Mouse (Mus musculus) limb, embryonic 14.5 days (tissue): ENCODE measurements at regions not wholly inside any gene's neighbourhood (a gene's known extent, or its start where the extent isn't known, plus 50 kb on each side); places are given as distances from the start of the nearest gene placed in this dataset.

Experiments
- ATAC-seq: fragments of 200-750 bp; cut with Nextera tagmentation; 2 replicates; pipeline ENCODE4 v1.8.0; 2017; ENCODE audit warnings: low read depth, moderate number of reproducible peaks, moderate TSS enrichment; ENCODE audit not compliant: low FRiP score
- DNase-seq: peaks from one replicate; pipeline ENCODE4 v3.0.0-alpha.2; 2015; ENCODE audit warnings: low spot score
- H3K27ac ChIP-seq: fragments of 300-500 bp; sonication (generic); replicated peaks from 2 replicates; pipeline ENCODE4 v1.5.1; 2014; ENCODE audit warnings: low read depth, mild to moderate bottlenecking, low read length, moderate library complexity, mixed read lengths
- H3K27me3 ChIP-seq: fragments of 300-500 bp; sonication (generic); 2 replicates; pipeline ENCODE4 v1.6.1; 2014; ENCODE audit warnings: low read length, mixed read lengths; ENCODE audit not compliant: control insufficient read depth, insufficient read depth
- H3K36me3 ChIP-seq: fragments of 300-500 bp; sonication (generic); 2 replicates; pipeline ENCODE4 v1.6.1; 2014; ENCODE audit warnings: mild to moderate bottlenecking, low read length, moderate library complexity, mixed read lengths; ENCODE audit not compliant: control insufficient read depth, insufficient read depth
- H3K4me1 ChIP-seq: fragments of 300-500 bp; sonication (generic); 2 replicates; pipeline ENCODE4 v1.6.1; 2014; ENCODE audit warnings: antibody characterized with exemption, low read length, mixed read lengths; ENCODE audit not compliant: control insufficient read depth, insufficient read depth
- H3K4me2 ChIP-seq: fragments of 300-500 bp; sonication (generic); replicated peaks from 2 replicates; pipeline ENCODE4 v1.6.1; 2014; ENCODE audit warnings: low read depth, mild to moderate bottlenecking, low read length, moderate library complexity; ENCODE audit not compliant: severe bottlenecking
- H3K4me3 ChIP-seq: fragments of 300-500 bp; sonication (generic); replicated peaks from 2 replicates; pipeline ENCODE4 v1.5.1; 2014; ENCODE audit warnings: low read length
- H3K9ac ChIP-seq: fragments of 300-500 bp; sonication (generic); 2 replicates; pipeline ENCODE4 v1.6.1; 2014; ENCODE audit warnings: mild to moderate bottlenecking, low read depth, low read length, moderate library complexity; ENCODE audit not compliant: severe bottlenecking
- H3K9me3 ChIP-seq: fragments of 300-500 bp; sonication (generic); 2 replicates; pipeline ENCODE4 v1.6.1; 2016; ENCODE audit warnings: low read length; ENCODE audit not compliant: control insufficient read depth
- POLR2A ChIP-seq: fragments of 200-500 bp; IDR thresholded peaks from 2 replicates; pipeline ENCODE4 v1.8.0; 2012; ENCODE audit warnings: inconsistent platforms, mild to moderate bottlenecking, moderate library complexity, borderline replicate concordance; ENCODE audit not compliant: insufficient read depth, insufficient read length; ENCODE audit errors: extremely low read depth
- WGBS: fragments of 180-500 bp; shearing (Covaris S2); extraction: QIAGEN DNeasy Blood & Tissue Kit; methylation state at CpG from one replicate; pipeline ENCODE4 v1.1.7; 2014; 5-methylcytosine and 5-hydroxymethylcytosine counted together

- 91% methylated on average over 2 of the region's 2 CpGs for WGBS
- no peak for DNase-seq
- no peaks in the 10 kb centered on the region for H3K4me1 ChIP-seq
- H3K36me3 ChIP-seq: no peaks in the 10 kb centered on the region
- no peak overlapping the region for H3K4me2 ChIP-seq
- no peak overlapping the region for H3K9ac ChIP-seq
- no peaks in the 10 kb centered on the region for H3K9me3 ChIP-seq
- no peak for ATAC-seq
- TF ChIP-seq POLR2A: no peak
- H3K4me3 ChIP-seq: no peak overlapping the region
- H3K27me3 ChIP-seq: no peaks in the 10 kb centered on the region
- no peak overlapping the region for H3K27ac ChIP-seq
Measured at GRCm38 (mm10) chr9:116408116-116408515, 233.0 kb upstream of the Tgfbr2 start.

GRCm38 (mm10) chr9:116405051-116405450 lies 229.9 kb upstream of the Tgfbr2 start:
- Histone ChIP-seq H3K4me1 (no peaks in the 10 kb centered on the region), H3K9ac (no peak overlapping the region), H3K9me3 (no peaks in the 10 kb centered on the region), H3K36me3 (no peaks in the 10 kb centered on the region), H3K4me3 (no peak overlapping the region), H3K27ac (no peak overlapping the region), H3K4me2 (no peak overlapping the region), H3K27me3 (no peaks in the 10 kb centered on the region)
- ATAC-seq: no peak
- TF ChIP-seq POLR2A: no peak
- DNase-seq: no peak
- WGBS: 96% methylated on average over 1 of the region's 1 CpGs

- no peak overlapping the region for H3K9ac ChIP-seq
- no peaks in the 10 kb centered on the region for H3K9me3 ChIP-seq
- no peak for DNase-seq
- no peaks in the 10 kb centered on the region for H3K4me1 ChIP-seq
- no peaks in the 10 kb centered on the region for H3K27me3 ChIP-seq
- no peak overlapping the region for H3K27ac ChIP-seq
- H3K36me3 ChIP-seq: no peaks in the 10 kb centered on the region
- TF ChIP-seq POLR2A: no peak
- ATAC-seq: no peak
- 68% methylated on average over 7 of the region's 7 CpGs for WGBS
- H3K4me3 ChIP-seq: no peak overlapping the region
- no peak overlapping the region for H3K4me2 ChIP-seq
Measured at GRCm38 (mm10) chr9:116401821-116402220, 226.7 kb upstream of the Tgfbr2 start.

- H3K4me1 ChIP-seq: no peaks in the 10 kb centered on the region
- H3K4me2 ChIP-seq: no peak overlapping the region
- 21% methylated on average over 2 of the region's 2 CpGs for WGBS
- H3K27me3 ChIP-seq: no peaks in the 10 kb centered on the region
- H3K9me3 ChIP-seq: no peaks in the 10 kb centered on the region
- peak; percentile 26 for DNase-seq
- TF ChIP-seq POLR2A: no peak
- no peak for ATAC-seq
- no peaks in the 10 kb centered on the region for H3K36me3 ChIP-seq
- H3K9ac ChIP-seq: no peak overlapping the region
- H3K4me3 ChIP-seq: no peak overlapping the region
- no peak overlapping the region for H3K27ac ChIP-seq
Measured at GRCm38 (mm10) chr9:116400270-116400669, 225.1 kb upstream of the Tgfbr2 start.

- H3K4me1 ChIP-seq: no peaks in the 10 kb centered on the region
- DNase-seq: no peak
- no peaks in the 10 kb centered on the region for H3K27me3 ChIP-seq
- no peaks in the 10 kb centered on the region for H3K36me3 ChIP-seq
- H3K9ac ChIP-seq: no peak overlapping the region
- no peak for ATAC-seq
- no peak overlapping the region for H3K27ac ChIP-seq
- TF ChIP-seq POLR2A: no peak
- H3K9me3 ChIP-seq: no peaks in the 10 kb centered on the region
- no peak overlapping the region for H3K4me3 ChIP-seq
- WGBS: 100% methylated on average over 1 of the region's 1 CpGs
- no peak overlapping the region for H3K4me2 ChIP-seq
Measured at GRCm38 (mm10) chr9:116399296-116399695, 224.1 kb upstream of the Tgfbr2 start.

- TF ChIP-seq POLR2A: no peak
- no peak overlapping the region for H3K27ac ChIP-seq
- no peak for ATAC-seq
- no peak overlapping the region for H3K9ac ChIP-seq
- no peaks in the 10 kb centered on the region for H3K36me3 ChIP-seq
- no peaks in the 10 kb centered on the region for H3K27me3 ChIP-seq
- H3K4me1 ChIP-seq: no peaks in the 10 kb centered on the region; the same call in 1 of the 2 replicates
- no peak overlapping the region for H3K4me2 ChIP-seq
- no peak overlapping the region for H3K4me3 ChIP-seq
- DNase-seq: no peak
- H3K9me3 ChIP-seq: no peaks in the 10 kb centered on the region
- 59% methylated on average over 8 of the region's 8 CpGs for WGBS
Measured at GRCm38 (mm10) chr9:116392258-116392657, 217.1 kb upstream of the Tgfbr2 start.
